Mouse (Mus musculus) testis, adult 2 months (tissue): Measurements from ENCODE around the gene Nubpl.

Experiments
- CTCF ChIP-seq: fragments of 200-500 bp; IDR thresholded peaks from 2 replicates; pipeline ENCODE4 v1.5.1; 2012; ENCODE audit warnings: low read depth, mild to moderate bottlenecking, inconsistent platforms, low read length, moderate library complexity; ENCODE audit not compliant: control insufficient read depth, insufficient read depth, insufficient replicate concordance
- POLR2A ChIP-seq: fragments of 200-500 bp; IDR thresholded peaks from 2 replicates; pipeline ENCODE4 v1.6.1; 2012; ENCODE audit warnings: low read depth, mild to moderate bottlenecking, inconsistent platforms, low read length, moderate library complexity; ENCODE audit not compliant: control insufficient read depth

DNA sequence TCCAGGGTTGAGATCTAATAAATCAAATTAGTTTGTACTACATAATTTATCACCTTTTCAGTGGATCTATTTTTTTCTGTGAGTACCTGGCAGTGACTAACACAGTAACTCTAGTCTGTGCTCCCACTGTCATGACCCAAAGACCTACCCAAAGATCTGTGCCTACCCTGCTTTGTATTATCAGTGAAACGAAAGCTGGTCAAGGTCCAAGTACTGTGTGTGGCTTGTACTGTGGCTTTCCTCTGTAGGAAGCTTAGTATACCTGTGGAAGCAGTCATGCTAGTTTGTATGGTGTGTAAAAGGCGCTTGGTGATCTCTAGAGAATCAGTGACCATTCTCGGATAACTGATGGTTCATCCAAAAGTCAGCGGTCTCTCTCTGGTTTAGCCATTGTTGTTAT is 57.4 kb downstream of the Nubpl start:
- TF ChIP-seq POLR2A (no peak), CTCF (no peak)
